ENCODE assay signal across 10 mouse cellular contexts in the genomic region with DNA sequence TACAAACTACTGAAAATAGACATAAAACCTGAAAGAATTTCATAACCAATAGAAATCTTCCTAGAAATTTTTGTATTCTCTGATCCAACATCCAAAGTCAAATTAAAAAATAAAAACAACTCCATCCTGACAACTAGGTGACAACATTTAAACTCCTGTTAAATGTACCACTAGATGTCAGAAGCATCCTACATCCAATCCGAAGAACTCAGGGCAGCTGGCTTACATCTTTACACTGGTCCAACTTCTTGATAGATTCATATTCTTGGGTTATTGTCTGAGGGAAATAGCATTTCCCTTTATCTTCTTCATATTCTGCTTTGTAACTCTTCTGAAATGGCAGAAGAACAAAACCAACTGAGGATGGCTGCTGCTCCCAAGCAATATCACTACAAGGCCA.
DNase-seq lines count a peak whose midpoint lies in the region; ATAC-seq and TF ChIP-seq lines count a peak whose summit lies in the region.
"Had no signal": no experiment of that assay in that cellular context is flagged by ENCODE, and none has a peak within 500 bp of the region (broad histone marks: within the 10 kb centered on the region; RNA-seq: fewer than 3 reads in every experiment).

No protein-coding gene starts in this region.

- TF ChIP-seq CTCF in hindbrain, postnatal 0 days (IDR thresholded peaks at IDR 0.05; ENCODE audit: low read depth), result peak; percentile 51
- peak; percentile 14; the same call in 1 of the 2 replicates for TF ChIP-seq CTCF in lung, adult 2 months (IDR thresholded peaks at IDR 0.05; ENCODE audit: insufficient read depth, low read length)

- TF ChIP-seq POLR2A in lung, adult 2 months (IDR thresholded peaks at IDR 0.05; ENCODE audit: borderline replicate concordance, extremely low read depth, low read depth, low read length), result no peak

- WGBS in hindbrain, postnatal 0 days, result 92% methylated on average over 1 of the region's 1 CpGs
- WGBS in hindbrain, embryonic 11.5 days, result 86% methylated on average over 1 of the region's 1 CpGs
- 58% methylated on average over 1 of the region's 1 CpGs for WGBS in lung, adult 2 months

- no peak overlapping the region for H3K4me3 ChIP-seq in hindbrain, postnatal 0 days (ENCODE audit: low read length)
- H3K4me3 ChIP-seq in hindbrain, embryonic 11.5 days (ENCODE audit: low read depth, low read length), result no peak overlapping the region
- H3K4me3 ChIP-seq in lung, adult 2 months (replicated peaks; ENCODE audit: extremely low read depth, low read depth, low read length), result no peak overlapping the region
- H3K4me3 ChIP-seq: megakaryocyte, embryonic 14.5 days had no signal

- H3K27ac ChIP-seq in hindbrain, postnatal 0 days, result no peak overlapping the region
- no peak overlapping the region for H3K27ac ChIP-seq in hindbrain, embryonic 11.5 days (ENCODE audit: low read depth, low read length)

- no peaks in the 10 kb centered on the region for H3K27me3 ChIP-seq in hindbrain, postnatal 0 days (ENCODE audit: insufficient read depth, low read length)
- no peaks in the 10 kb centered on the region for H3K27me3 ChIP-seq in hindbrain, embryonic 11.5 days (ENCODE audit: control insufficient read depth, insufficient read depth, low read length)

- no peak overlapping the region for H3K4me2 ChIP-seq in hindbrain, postnatal 0 days (ENCODE audit: low read depth, low read length)
- no peak overlapping the region for H3K4me2 ChIP-seq in hindbrain, embryonic 11.5 days (replicated peaks; ENCODE audit: low read depth, low read length)
- H3K4me2 ChIP-seq: liver, embryonic 11.5 days had no signal

- no peak for ATAC-seq in hindbrain, postnatal 0 days
- no peak for ATAC-seq in hindbrain, embryonic 11.5 days (ENCODE audit: low FRiP score)

- no peaks in the 10 kb centered on the region for H3K4me1 ChIP-seq in hindbrain, postnatal 0 days (ENCODE audit: insufficient read depth, low read length)
- H3K4me1 ChIP-seq in hindbrain, embryonic 11.5 days (replicated peaks; ENCODE audit: control insufficient read depth, insufficient read depth, low read length), result no peaks in the 10 kb centered on the region
- no peaks in the 10 kb centered on the region for H3K4me1 ChIP-seq in lung, adult 2 months (ENCODE audit: control insufficient read depth, insufficient read depth, low read length)

- DNase-seq in hindbrain, postnatal 0 days (ENCODE audit: low spot score), result peak; percentile 41
- DNase-seq in hindbrain, embryonic 11.5 days (ENCODE audit: low spot score), result no peak
- no peak for DNase-seq in lung, adult 2 months
- DNase-seq in lung, postnatal 14 days, result no peak
- peak; percentile 21 for DNase-seq in NIH3T3 (ENCODE audit: low read depth)
- DNase-seq in lung, postnatal 36 days, result peak; percentile 27
- no peak for DNase-seq in B cell, adult 2 months
- DNase-seq in cerebellum, adult 18-20 months, result no peak

- H3K9me3 ChIP-seq in hindbrain, postnatal 0 days (ENCODE audit: low read length), result no peaks in the 10 kb centered on the region
- H3K9me3 ChIP-seq in hindbrain, embryonic 11.5 days (ENCODE audit: control insufficient read depth, low read length), result no peaks in the 10 kb centered on the region
- H3K9me3 ChIP-seq: megakaryocyte, embryonic 14.5 days had no signal

- H3K9ac ChIP-seq in hindbrain, postnatal 0 days (replicated peaks; ENCODE audit: low read length), result no peak overlapping the region
- H3K9ac ChIP-seq in hindbrain, embryonic 11.5 days (ENCODE audit: low read depth, low read length), result no peak overlapping the region

- H3K36me3 ChIP-seq in hindbrain, postnatal 0 days (ENCODE audit: insufficient read depth, low read length), result no peaks in the 10 kb centered on the region
- no peaks in the 10 kb centered on the region for H3K36me3 ChIP-seq in hindbrain, embryonic 11.5 days (ENCODE audit: control insufficient read depth, insufficient read depth, low read length)

Comparison
In these comparisons a context has a peak if more than half of its experiments do, and no peak if none do; other contexts are left out.
1. DNase-seq: peak in hindbrain, postnatal 0 days (single experiment), NIH3T3 (single experiment) and lung, postnatal 36 days (single experiment); none in hindbrain, embryonic 11.5 days (single experiment), lung, adult 2 months (single experiment), lung, postnatal 14 days (single experiment), B cell, adult 2 months (0 of 2) and cerebellum, adult 18-20 months (0 of 2).